Mouse (Mus musculus) T-cell, adult 2 months (primary cell): Measurements from ENCODE around the gene Mgat4a.

Source experiments
- DNase-seq: peaks from one replicate; pipeline ENCODE4 v3.0.0; 2022; ENCODE audit warnings: low spot score

Gene Mgat4a

GRCm38 (mm10) chr1:37540810-37541658 is at the start of gene Mgat4a:
Gene Mgat4a, minus strand, starts transcription at chr1:37541016.
- peak; percentile 89 for DNase-seq

- peak; percentile 41 for DNase-seq
Observed at GRCm38 (mm10) chr1:37585809-37586480, 45.1 kb upstream of the Mgat4a start.

DNA sequence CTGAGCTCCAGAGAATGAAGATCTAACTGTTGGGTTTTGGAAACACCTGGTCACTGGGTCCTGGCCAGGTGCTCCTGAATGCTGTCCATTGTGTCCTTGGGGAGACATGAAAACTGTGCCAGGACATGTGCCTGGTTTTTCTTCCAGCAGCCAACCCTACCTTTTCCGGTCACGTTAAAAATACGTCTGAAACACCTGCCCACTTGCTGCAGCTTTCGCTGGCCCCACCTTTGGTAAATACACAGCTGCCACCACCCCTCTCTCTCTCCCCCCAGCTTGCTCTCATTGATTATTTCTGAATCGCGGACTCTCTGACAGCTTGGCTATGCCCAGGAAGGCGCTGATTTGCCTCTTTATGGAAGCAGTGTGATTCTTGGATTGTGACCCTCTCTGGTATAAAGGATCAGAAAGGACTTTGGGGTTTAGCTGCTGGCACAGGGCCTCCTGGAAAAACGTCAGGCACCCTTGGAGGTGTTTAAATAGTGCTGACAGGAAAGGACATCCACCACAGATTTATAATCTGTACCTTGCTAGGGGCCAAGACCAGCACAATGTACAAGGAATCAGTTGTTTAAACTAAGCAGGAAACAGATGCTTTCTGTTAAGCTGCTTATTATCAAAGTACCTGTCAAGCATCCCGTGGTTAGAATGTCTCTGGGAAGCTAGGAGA is 43.1 kb upstream of the Mgat4a start:
- DNase-seq = no peak

- no peak for DNase-seq
Observed at GRCm38 (mm10) chr1:37583167-37583566, 42.4 kb upstream of the Mgat4a start.

GRCm38 (mm10) chr1:37579686-37580085 is 38.9 kb upstream of the Mgat4a start:
- DNase-seq = no peak

GRCm38 (mm10) chr1:37572528-37573272 is 31.9 kb upstream of the Mgat4a start:
- DNase-seq = no peak

DNA sequence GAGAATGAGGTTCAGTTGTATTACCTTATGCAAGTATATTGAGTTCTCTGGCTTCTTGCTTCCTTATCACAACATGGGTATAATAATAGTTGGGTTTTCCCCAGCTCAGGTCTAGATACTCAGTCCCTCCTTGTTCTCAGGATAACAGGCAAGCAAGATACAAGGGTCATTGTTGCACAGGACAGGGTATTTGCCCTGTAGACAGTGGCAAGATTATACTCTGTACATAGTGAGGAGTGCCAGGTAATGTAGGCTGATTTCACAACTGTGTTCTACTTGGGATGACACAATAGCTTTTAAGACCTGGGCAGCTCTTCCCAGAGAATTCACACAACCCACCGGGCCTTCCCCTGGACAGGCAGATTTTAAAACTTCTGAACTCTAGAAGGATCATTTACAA is 27.6 kb upstream of the Mgat4a start:
- DNase-seq = no peak

DNA sequence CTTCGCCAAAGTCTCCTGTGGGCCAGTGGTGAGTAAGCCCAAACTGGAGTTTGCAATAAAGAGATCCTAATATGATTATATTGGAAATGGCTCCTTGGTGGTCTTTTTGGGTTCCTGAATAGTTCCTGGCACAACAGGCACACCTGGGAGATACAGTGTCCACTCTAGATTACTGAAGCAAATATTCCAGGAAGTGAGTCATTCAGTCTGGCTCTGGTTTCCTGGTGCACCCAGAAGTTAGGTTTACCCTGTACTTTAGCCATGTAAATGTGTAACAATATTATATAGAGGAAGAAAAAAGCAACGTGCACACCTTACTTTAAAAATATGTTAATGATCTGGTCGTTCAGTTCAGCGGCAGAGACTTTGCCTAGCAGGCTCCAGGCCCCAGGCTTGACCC is 25.9 kb upstream of the Mgat4a start:
- DNase-seq = no peak

DNA sequence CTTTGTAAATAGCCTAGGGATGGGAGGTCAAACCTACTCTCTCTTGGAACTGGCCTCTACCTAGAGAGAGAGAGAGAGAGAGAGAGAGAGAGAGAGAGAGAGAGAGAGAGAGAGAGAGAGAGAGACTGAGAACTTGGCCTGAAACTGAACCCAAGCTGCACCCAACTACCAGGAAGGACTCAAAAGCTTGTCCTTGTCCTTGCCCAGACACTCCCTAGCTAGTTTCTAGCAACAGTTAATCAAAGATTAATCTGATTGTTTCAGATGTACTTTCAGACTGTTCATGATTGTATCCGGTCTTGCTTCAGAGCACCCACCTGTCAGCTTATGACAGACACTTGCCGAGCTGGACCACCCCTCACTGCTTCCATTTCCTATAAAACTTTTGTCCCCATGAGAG is 25.5 kb upstream of the Mgat4a start:
- DNase-seq = no peak

- DNase-seq = no peak
Observed at GRCm38 (mm10) chr1:37565396-37565795, 24.6 kb upstream of the Mgat4a start.

DNA sequence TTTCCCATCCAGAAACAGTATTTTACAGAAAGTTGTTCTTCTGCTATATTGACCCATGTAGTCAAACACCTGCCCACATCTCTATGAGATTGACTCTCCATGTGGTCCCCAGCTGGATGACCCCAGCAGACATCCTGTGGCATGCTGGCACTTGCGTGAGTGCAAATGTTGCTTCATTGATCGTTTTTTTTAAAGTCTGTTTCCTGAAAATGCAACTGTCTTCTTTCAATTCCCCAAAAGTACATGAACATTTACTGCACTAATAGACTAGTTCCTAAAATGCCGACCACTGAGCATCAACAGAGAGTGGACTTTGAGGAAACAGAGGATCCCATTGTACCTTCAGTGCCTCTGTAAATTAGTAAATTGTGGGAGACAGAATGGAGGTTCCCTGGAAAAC is 21.1 kb upstream of the Mgat4a start:
- no peak for DNase-seq

DNA sequence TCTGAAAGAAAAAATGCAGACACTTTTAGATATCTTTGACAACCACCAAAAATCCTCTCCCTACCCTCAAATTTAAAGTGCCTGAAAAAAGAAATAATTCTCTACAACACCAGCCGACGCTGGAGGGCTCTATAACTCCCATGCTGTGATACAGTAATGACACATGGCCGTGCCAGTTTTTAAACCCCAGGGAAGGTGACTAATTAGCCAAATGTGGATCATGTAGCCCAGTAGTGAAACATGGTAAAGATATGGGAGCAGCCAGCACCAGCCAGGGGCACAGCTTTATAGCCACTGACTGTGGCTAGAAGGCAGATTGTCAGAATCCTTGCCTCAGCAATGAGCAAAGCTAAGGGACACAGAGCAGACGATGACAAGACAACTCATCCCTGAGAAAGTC is 19.5 kb upstream of the Mgat4a start:
- DNase-seq = no peak

DNA sequence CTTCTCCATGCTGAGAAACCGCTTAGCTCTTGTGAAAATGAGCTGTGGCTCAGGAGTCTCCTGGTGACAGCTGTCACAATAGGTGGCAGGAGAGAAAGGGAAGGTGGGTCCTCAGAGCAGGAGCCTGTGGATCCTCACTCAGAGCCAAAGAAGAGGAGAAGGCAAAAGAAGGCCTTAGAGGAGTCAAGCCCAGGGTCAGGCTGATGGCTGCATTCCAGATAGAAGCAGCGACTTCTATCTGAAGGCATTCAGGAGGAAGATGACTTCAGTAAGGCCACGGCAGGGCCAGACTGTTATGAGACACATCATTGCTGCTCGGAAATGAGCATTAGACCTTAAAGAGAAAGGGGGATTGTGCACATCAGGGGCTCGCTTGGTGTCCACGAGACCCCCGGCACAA is 11.2 kb upstream of the Mgat4a start:
- no peak for DNase-seq

DNA sequence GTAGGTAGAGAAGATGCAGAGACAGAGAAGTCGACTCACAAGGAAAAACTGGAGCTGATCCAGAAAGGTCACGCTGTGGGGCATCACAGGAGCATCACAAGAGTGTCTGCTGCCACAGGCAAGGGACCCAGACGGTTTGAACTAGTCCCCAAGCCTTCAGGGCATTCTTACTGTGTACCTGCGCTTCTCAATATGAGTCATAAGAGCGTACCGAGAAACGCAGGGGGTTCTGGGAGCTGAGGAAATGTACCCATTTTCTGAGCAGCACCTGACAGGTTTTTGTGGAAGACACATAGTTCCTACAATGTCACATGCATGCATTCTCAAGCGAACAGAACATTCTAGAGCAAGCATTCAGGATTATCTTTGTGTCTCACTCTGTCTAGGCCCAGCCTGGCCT is 8.7 kb upstream of the Mgat4a start:
- DNase-seq = no peak

- DNase-seq = no peak
Observed at GRCm38 (mm10) chr1:37546398-37547051, 5.7 kb upstream of the Mgat4a start.

GRCm38 (mm10) chr1:37544251-37544650 is 3.4 kb upstream of the Mgat4a start:
- peak; percentile 40 for DNase-seq

GRCm38 (mm10) chr1:37543057-37543456 is 2.2 kb upstream of the Mgat4a start:
- no peak for DNase-seq

- peak; percentile 16 for DNase-seq
Observed at GRCm38 (mm10) chr1:37539968-37540809, 627 bp downstream of the Mgat4a start.

GRCm38 (mm10) chr1:37534532-37535108 is 6.2 kb downstream of the Mgat4a start:
- DNase-seq = no peak

DNA sequence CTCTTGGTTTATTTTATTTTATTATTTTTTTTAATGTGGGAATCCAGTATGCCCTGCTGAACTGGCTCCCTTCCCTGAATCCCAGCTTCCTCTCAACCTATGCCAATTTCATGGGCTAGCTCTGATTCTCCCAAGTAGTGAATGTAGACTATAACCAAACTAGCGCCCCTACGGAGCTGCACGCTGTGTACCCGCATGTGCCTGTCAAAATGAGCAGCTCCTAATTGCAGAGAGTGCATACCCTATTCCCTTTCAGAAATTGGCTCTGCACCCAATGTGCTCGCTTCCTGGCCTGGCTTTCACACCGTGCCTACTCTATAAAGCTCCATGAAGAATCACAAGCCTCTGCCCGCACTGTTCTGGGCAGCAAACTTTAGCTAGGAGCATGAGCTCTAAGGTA is 7.6 kb downstream of the Mgat4a start:
- DNase-seq = no peak

- no peak for DNase-seq
Observed at GRCm38 (mm10) chr1:37532533-37532840, 8.3 kb downstream of the Mgat4a start.
